Mouse (Mus musculus): ENCODE results near the gene Pink1.

The Pink1 gene

GRCm38 (mm10) chr4:138312105-138312504, 14.0 kb downstream of the Pink1 start:
- no peak for DNase-seq

GRCm38 (mm10) chr4:138311595-138311994, 14.5 kb downstream of the Pink1 start:
- DNase-seq, result peak in 1 of 2 experiments; percentile 60

- DNase-seq, result no peak
These were observed 15.7 kb downstream of the Pink1 start for GRCm38 (mm10) chr4:138310311-138310910.

- DNase-seq, result no peak
These were observed 18.4 kb downstream of the Pink1 start for GRCm38 (mm10) chr4:138307739-138308138.

- DNase-seq, result no peak
These were observed 19.1 kb downstream of the Pink1 start for GRCm38 (mm10) chr4:138307025-138307424.

GRCm38 (mm10) chr4:138304340-138305104, 21.6 kb downstream of the Pink1 start, which contains the start of gene Ddost:
TSS of gene Ddost (plus strand) at chr4:138304730.
- DNase-seq, result peak; percentile 91

- no peak for DNase-seq
These were observed 22.4 kb downstream of the Pink1 start for GRCm38 (mm10) chr4:138303742-138304141.

GRCm38 (mm10) chr4:138303011-138303410, 23.1 kb downstream of the Pink1 start:
- DNase-seq, result no peak

- no peak for DNase-seq
These were observed 24.8 kb downstream of the Pink1 start for GRCm38 (mm10) chr4:138301271-138301780.

- DNase-seq, result no peak
These were observed 32.1 kb downstream of the Pink1 start for GRCm38 (mm10) chr4:138293949-138294550.

- DNase-seq, result no peak
These were observed 32.7 kb downstream of the Pink1 start for GRCm38 (mm10) chr4:138293261-138293948.

GRCm38 (mm10) chr4:138292028-138292427, 34.1 kb downstream of the Pink1 start:
- no peak for DNase-seq

GRCm38 (mm10) chr4:138288691-138289090, 37.4 kb downstream of the Pink1 start:
- DNase-seq, result no peak

- DNase-seq, result no peak
These were observed 39.7 kb downstream of the Pink1 start for GRCm38 (mm10) chr4:138286411-138286810.

- DNase-seq, result peak; percentile 28 to 49
These were observed 43.3 kb downstream of the Pink1 start for GRCm38 (mm10) chr4:138282834-138283233.

GRCm38 (mm10) chr4:138278346-138278745, 47.8 kb downstream of the Pink1 start:
- no peak for DNase-seq

GRCm38 (mm10) chr4:138272011-138272997, 53.8 kb downstream of the Pink1 start:
- DNase-seq, result no peak

- no peak for DNase-seq
These were observed 58.2 kb downstream of the Pink1 start for GRCm38 (mm10) chr4:138267869-138268268.
